Mouse (Mus musculus): ENCODE measurements around the gene Ankrd11. TPM values are rescaled to one million over a fixed set of nuclear protein-coding genes. Genes with fewer than 3 reads are reported as not detected.

The Ankrd11 gene
- total and polyA plus RNA-seq, 2 experiments from 2014 or later = 24.3 to 65.8 TPM

- no peak overlapping the region for H3K4me3 ChIP-seq (ENCODE audit: low read depth, low read length)
- no peaks in the 10 kb centered on the region for H3K36me3 ChIP-seq (replicated peaks; ENCODE audit: control insufficient read depth, insufficient read depth, low read length)
- TF ChIP-seq EP300 (IDR thresholded peaks at IDR 0.05; ENCODE audit: low read depth) (no peak), CTCF (IDR thresholded peaks at IDR 0.05; ENCODE audit: low read depth) (no peak)
- H3K9ac ChIP-seq (replicated peaks; ENCODE audit: low read depth, low read length) = no peak overlapping the region
- DNase-seq (ENCODE audit: low spot score) (no peak), ATAC-seq (ENCODE audit: insufficient read depth, low read depth) (no peak)
- H3K4me1 ChIP-seq (ENCODE audit: control insufficient read depth, insufficient read depth) = peaks cover 20% of the 10 kb centered on the region
- no peaks in the 10 kb centered on the region for H3K27me3 ChIP-seq (ENCODE audit: control insufficient read depth, insufficient read depth, low read length)
- 82% methylated on average over 8 of the region's 8 CpGs for WGBS
- no peaks in the 10 kb centered on the region for H3K9me3 ChIP-seq (replicated peaks; ENCODE audit: control insufficient read depth, low read length)
- no peak overlapping the region for H3K4me2 ChIP-seq (ENCODE audit: low read depth, low read length)
- no peak overlapping the region for H3K27ac ChIP-seq (ENCODE audit: low read depth)
These were observed 55.4 kb downstream of the Ankrd11 start for GRCm38 (mm10) chr8:122986501-122987184.

- 90% methylated on average over 3 of the region's 3 CpGs for WGBS
- Histone ChIP-seq H3K4me3 (ENCODE audit: low read depth, low read length) (no peak overlapping the region), H3K4me1 (ENCODE audit: control insufficient read depth, insufficient read depth) (peaks cover 23% of the 10 kb centered on the region), H3K4me2 (ENCODE audit: low read depth, low read length) (no peak overlapping the region), H3K9me3 (replicated peaks; ENCODE audit: control insufficient read depth, low read length) (no peaks in the 10 kb centered on the region), H3K9ac (replicated peaks; ENCODE audit: low read depth, low read length) (no peak overlapping the region), H3K27ac (ENCODE audit: low read depth) (no peak overlapping the region), H3K36me3 (replicated peaks; ENCODE audit: control insufficient read depth, insufficient read depth, low read length) (no peaks in the 10 kb centered on the region), H3K27me3 (ENCODE audit: control insufficient read depth, insufficient read depth, low read length) (no peaks in the 10 kb centered on the region)
- ATAC-seq (ENCODE audit: insufficient read depth, low read depth) (no peak), DNase-seq (ENCODE audit: low spot score) (no peak)
- no peak for TF ChIP-seq CTCF (IDR thresholded peaks at IDR 0.05; ENCODE audit: low read depth)
- no peak for TF ChIP-seq EP300 (IDR thresholded peaks at IDR 0.05; ENCODE audit: low read depth)
These were observed 57.9 kb downstream of the Ankrd11 start for GRCm38 (mm10) chr8:122984175-122984574.

GRCm38 (mm10) chr8:122983178-122983942 lies 58.7 kb downstream of the Ankrd11 start:
- no peaks in the 10 kb centered on the region for H3K27me3 ChIP-seq (ENCODE audit: control insufficient read depth, insufficient read depth, low read length)
- DNase-seq (ENCODE audit: low spot score) = no peak
- no peak overlapping the region for H3K4me2 ChIP-seq (ENCODE audit: low read depth, low read length)
- 83% methylated on average over 19 of the region's 19 CpGs for WGBS
- TF ChIP-seq CTCF (IDR thresholded peaks at IDR 0.05; ENCODE audit: low read depth) = peak; percentile 18
- no peak for TF ChIP-seq EP300 (IDR thresholded peaks at IDR 0.05; ENCODE audit: low read depth)
- no peaks in the 10 kb centered on the region for H3K36me3 ChIP-seq (replicated peaks; ENCODE audit: control insufficient read depth, insufficient read depth, low read length)
- no peaks in the 10 kb centered on the region for H3K9me3 ChIP-seq (replicated peaks; ENCODE audit: control insufficient read depth, low read length)
- no peak overlapping the region for H3K4me3 ChIP-seq (ENCODE audit: low read depth, low read length)
- H3K27ac ChIP-seq (ENCODE audit: low read depth) = no peak overlapping the region
- ATAC-seq (ENCODE audit: insufficient read depth, low read depth) = no peak
- H3K9ac ChIP-seq (replicated peaks; ENCODE audit: low read depth, low read length) = no peak overlapping the region
- peaks cover 19% of the 10 kb centered on the region for H3K4me1 ChIP-seq (ENCODE audit: control insufficient read depth, insufficient read depth)

GRCm38 (mm10) chr8:122981646-122982045 lies 60.4 kb downstream of the Ankrd11 start:
- Histone ChIP-seq H3K36me3 (replicated peaks; ENCODE audit: control insufficient read depth, insufficient read depth, low read length) (no peaks in the 10 kb centered on the region), H3K27me3 (ENCODE audit: control insufficient read depth, insufficient read depth, low read length) (no peaks in the 10 kb centered on the region), H3K4me1 (ENCODE audit: control insufficient read depth, insufficient read depth) (peaks cover 12% of the 10 kb centered on the region; the same call in 1 of the 2 replicates), H3K9ac (replicated peaks; ENCODE audit: low read depth, low read length) (no peak overlapping the region), H3K4me3 (ENCODE audit: low read depth, low read length) (no peak overlapping the region), H3K27ac (ENCODE audit: low read depth) (no peak overlapping the region), H3K9me3 (replicated peaks; ENCODE audit: control insufficient read depth, low read length) (no peaks in the 10 kb centered on the region), H3K4me2 (ENCODE audit: low read depth, low read length) (no peak overlapping the region)
- 68% methylated on average over 5 of the region's 5 CpGs for WGBS
- TF ChIP-seq CTCF (IDR thresholded peaks at IDR 0.05; ENCODE audit: low read depth) = no peak
- no peak for ATAC-seq (ENCODE audit: insufficient read depth, low read depth)
- no peak for DNase-seq (ENCODE audit: low spot score)

- ATAC-seq (ENCODE audit: insufficient read depth, low read depth) = no peak
These were observed 62.1 kb downstream of the Ankrd11 start for GRCm38 (mm10) chr8:122979865-122980509.

More at GRCm38 (mm10) chr8:122979865-122980509, 62.1 kb downstream of the Ankrd11 start:
- peaks cover 12% of the 10 kb centered on the region; the same call in 1 of the 2 replicates for H3K4me1 ChIP-seq (ENCODE audit: control insufficient read depth, insufficient read depth)
- no peak overlapping the region for H3K4me3 ChIP-seq (ENCODE audit: low read depth, low read length)
- H3K4me2 ChIP-seq (ENCODE audit: low read depth, low read length) = no peak overlapping the region
- peak overlapping the region; percentile 6; the same call in 1 of the 2 replicates for H3K27ac ChIP-seq (ENCODE audit: low read depth)
- no peak overlapping the region for H3K9ac ChIP-seq (replicated peaks; ENCODE audit: low read depth, low read length)
- no peaks in the 10 kb centered on the region for H3K36me3 ChIP-seq (replicated peaks; ENCODE audit: control insufficient read depth, insufficient read depth, low read length)
- TF ChIP-seq EP300 (IDR thresholded peaks at IDR 0.05; ENCODE audit: low read depth) (no peak), CTCF (IDR thresholded peaks at IDR 0.05; ENCODE audit: low read depth) (no peak)
- no peak for DNase-seq (ENCODE audit: low spot score)
- H3K27me3 ChIP-seq (ENCODE audit: control insufficient read depth, insufficient read depth, low read length) = no peaks in the 10 kb centered on the region
- H3K9me3 ChIP-seq (replicated peaks; ENCODE audit: control insufficient read depth, low read length) = no peaks in the 10 kb centered on the region
- WGBS = 54% methylated on average over 10 of the region's 10 CpGs

All from heart, postnatal 0 days (tissue).